Mouse (Mus musculus): ENCODE results near the gene Gm14399. TPM values are rescaled to one million over a fixed set of nuclear protein-coding genes. Genes with fewer than 3 reads are reported as not detected.
"Not testable (repeated sequence)": the region's sequence is repeated elsewhere in the genome, so short reads cannot be mapped to it uniquely, and the experiment has no call there.

Gm14399 gene
- polyA plus RNA-seq, 1 experiment from 2014 or later: 4.7 TPM

GRCm38 (mm10) chr2:175141118-175141992 is 457 bp downstream of the Gm14399 start:
- H3K27me3 ChIP-seq: not testable (repeated sequence)
- WGBS: 5% methylated on average over 25 of the region's 25 CpGs
- peak overlapping the region; percentile 58 for H3K4me3 ChIP-seq

GRCm38 (mm10) chr2:175140624-175141023 is 1.2 kb downstream of the Gm14399 start:
- not testable (repeated sequence) for H3K4me2 ChIP-seq; H3K9ac ChIP-seq; ATAC-seq (replicated peaks; ENCODE audit: insufficient number of reproducible peaks, insufficient read depth, low FRiP score, low read depth); H3K9me3 ChIP-seq (replicated peaks); H3K4me3 ChIP-seq; H3K27ac ChIP-seq; H3K4me1 ChIP-seq (replicated peaks); H3K36me3 ChIP-seq; H3K27me3 ChIP-seq

More at GRCm38 (mm10) chr2:175141118-175141992, 457 bp downstream of the Gm14399 start:
- H3K36me3 ChIP-seq; H3K4me1 ChIP-seq (replicated peaks); H3K9me3 ChIP-seq (replicated peaks); ATAC-seq (replicated peaks; ENCODE audit: insufficient number of reproducible peaks, insufficient read depth, low FRiP score, low read depth); H3K27ac ChIP-seq: not testable (repeated sequence)
- Histone ChIP-seq H3K9ac (peak overlapping the region; percentile 48; the same call in 1 of the 2 replicates), H3K4me2 (peak overlapping the region; percentile 55)

Other genes with a start within 250 kb of the Gm14399 start
- gene Gm14444, start 131.8 kb downstream of the Gm14399 start, polyA plus RNA-seq (2015; fragmentation: Nextera tagmentation; extraction: Ambion mirVana): not detected in 2 replicates
- gene Gm14393, start 74.2 kb downstream of the Gm14399 start, polyA plus RNA-seq (2015; fragmentation: Nextera tagmentation; extraction: Ambion mirVana): 1.1 and 1.3 TPM in 2 replicates
- 0.53 and 0.60 TPM in 2 replicates for gene Gm14443, start 33.9 kb upstream of the Gm14399 start, polyA plus RNA-seq (2015; fragmentation: Nextera tagmentation; extraction: Ambion mirVana)
- 3.4 and 8.4 TPM in 2 replicates for gene Gm14391, start 64.9 kb upstream of the Gm14399 start, polyA plus RNA-seq (2015; fragmentation: Nextera tagmentation; extraction: Ambion mirVana)
- not detected in 2 replicates for gene Gm14440, start 133.1 kb upstream of the Gm14399 start, polyA plus RNA-seq (2015; fragmentation: Nextera tagmentation; extraction: Ambion mirVana)
- gene Gm4631, start 196.2 kb upstream of the Gm14399 start, polyA plus RNA-seq (2015; fragmentation: Nextera tagmentation; extraction: Ambion mirVana): 9.9 and 10.1 TPM in 2 replicates
- 4.1 and 5.4 TPM in 2 replicates for gene Zfp968, start 230.4 kb upstream of the Gm14399 start, polyA plus RNA-seq (2015; fragmentation: Nextera tagmentation; extraction: Ambion mirVana)